Mouse (Mus musculus): ENCODE measurements around the gene Serpina12.

GRCm38 (mm10) chr12:103996513-103996912 lies 47.7 kb downstream of the Serpina12 start:
- TF ChIP-seq CTCF (IDR thresholded peaks at IDR 0.05; ENCODE audit: low read depth) (no peak), EP300 (IDR thresholded peaks at IDR 0.05; ENCODE audit: low read depth) (no peak)
